Mouse (Mus musculus): ENCODE measurements at regions not wholly inside any gene's neighbourhood (a gene's known extent, or its start where the extent isn't known, plus 50 kb on each side); places are given as distances from the start of the nearest gene placed in this dataset.

DNA sequence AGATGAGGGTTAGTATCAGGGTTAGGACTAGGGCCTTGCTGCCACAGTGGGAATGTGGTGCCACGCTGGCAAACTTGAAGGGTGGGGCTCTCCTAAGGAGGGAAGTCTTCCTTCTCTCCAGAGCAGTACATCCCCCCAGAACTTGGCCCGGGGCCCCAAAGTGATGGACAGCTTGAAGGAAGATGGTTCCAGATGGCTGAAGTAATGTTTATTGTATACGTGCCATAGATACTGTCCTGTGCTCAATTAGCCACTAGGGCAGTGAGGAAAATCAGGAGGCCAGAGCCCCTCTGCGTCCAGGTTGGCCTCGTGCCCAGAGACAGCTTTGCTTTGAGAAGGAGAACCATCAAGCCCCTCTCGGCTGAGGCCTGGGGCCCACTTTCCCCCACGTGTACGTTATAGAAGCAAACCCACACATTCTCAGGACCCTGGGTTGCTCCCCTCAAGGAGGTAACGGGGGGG is 239.0 kb upstream of the Rtl1 start:
- ChIA-PET CTCF (interaction anchor here in 1 of 4 experiments (0.9 kb wide), 1 partner anchor 9 kb away, joined by 3 read pairs; no protein-coding TSS in a partner anchor), POLR2A (interaction anchor here in 1 of 4 experiments (0.7 to 1.1 kb wide), 2 partner anchors 107 to 235 kb away, joined by 3 read pairs; no protein-coding TSS in a partner anchor)

DNA sequence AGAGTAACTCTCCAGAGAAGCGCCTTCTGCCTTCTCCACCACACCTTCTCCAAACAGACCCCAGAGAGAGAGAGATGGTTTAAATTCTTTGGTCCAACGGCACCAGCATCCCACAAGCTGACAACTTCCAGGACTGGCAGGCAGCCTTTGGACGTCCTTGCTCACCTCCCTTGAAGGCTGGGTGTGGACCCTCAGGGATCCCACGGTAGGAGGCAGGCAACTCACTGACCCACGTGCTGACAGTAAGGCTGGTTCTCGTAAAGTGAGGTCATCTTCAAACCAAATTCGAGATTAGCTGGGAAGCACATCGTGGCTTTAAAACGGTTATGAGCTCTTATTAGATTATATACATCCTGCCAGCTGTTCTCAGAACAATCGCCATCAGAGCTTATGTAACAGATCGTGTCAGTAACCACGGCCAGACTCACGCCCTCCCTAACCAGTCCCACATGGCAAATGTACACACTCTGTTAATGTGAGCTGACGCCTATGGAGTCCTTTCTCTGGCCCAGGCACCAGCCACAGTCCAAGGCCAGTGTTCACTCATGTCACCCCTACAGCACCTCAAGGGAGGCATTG is 239.9 kb upstream of the Rtl1 start:
- CTCF ChIA-PET = interaction anchor here in 1 of 4 experiments (0.9 kb wide), 1 partner anchor 10 kb away, joined by 3 read pairs; no protein-coding TSS in a partner anchor
- POLR2A ChIA-PET = no interaction called here

- CTCF ChIA-PET = interaction anchor here in 1 of 4 experiments (0.6 kb wide), 1 partner anchor 38 kb away, joined by 4 read pairs; no protein-coding TSS in a partner anchor
- POLR2A ChIA-PET = interaction anchor here in 2 of 4 experiments (0.5 to 1.1 kb wide), 5 partner anchors 29 to 1252 kb away, joined by 3 read pairs; no protein-coding TSS in a partner anchor
Measured at GRCm38 (mm10) chr12:109844723-109845601, 244.8 kb upstream of the Rtl1 start.

DNA sequence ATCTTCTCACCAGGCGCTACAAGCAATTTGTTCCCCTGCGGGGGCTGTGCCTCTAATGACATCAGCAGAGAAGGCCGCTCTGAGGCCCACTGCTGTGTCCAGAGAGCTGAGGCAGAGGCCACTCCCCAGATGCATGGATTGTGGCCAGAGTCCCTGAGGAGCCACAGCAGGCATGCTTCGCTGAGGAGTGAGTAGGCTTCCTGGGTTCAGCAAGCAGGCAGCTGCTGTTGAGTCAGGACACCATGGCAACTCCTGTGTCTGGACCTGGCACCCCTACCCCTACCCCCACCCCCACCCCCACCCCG is 245.4 kb upstream of the Rtl1 start:
- ChIA-PET CTCF (interaction anchor here in 1 of 4 experiments (0.6 kb wide), 1 partner anchor 23 kb away, joined by 3 read pairs; no protein-coding TSS in a partner anchor), POLR2A (interaction anchor here in 2 of 4 experiments (0.5 to 1.1 kb wide), 3 partner anchors 28 to 437 kb away, joined by 3 read pairs; no protein-coding TSS in a partner anchor)

GRCm38 (mm10) chr12:109856336-109856735 is 256.2 kb upstream of the Rtl1 start:
- CTCF ChIA-PET = no interaction called here
- POLR2A ChIA-PET = no interaction called here

GRCm38 (mm10) chr12:109857705-109858104 is 257.6 kb upstream of the Rtl1 start:
- ChIA-PET CTCF (no interaction called here), POLR2A (no interaction called here)

DNA sequence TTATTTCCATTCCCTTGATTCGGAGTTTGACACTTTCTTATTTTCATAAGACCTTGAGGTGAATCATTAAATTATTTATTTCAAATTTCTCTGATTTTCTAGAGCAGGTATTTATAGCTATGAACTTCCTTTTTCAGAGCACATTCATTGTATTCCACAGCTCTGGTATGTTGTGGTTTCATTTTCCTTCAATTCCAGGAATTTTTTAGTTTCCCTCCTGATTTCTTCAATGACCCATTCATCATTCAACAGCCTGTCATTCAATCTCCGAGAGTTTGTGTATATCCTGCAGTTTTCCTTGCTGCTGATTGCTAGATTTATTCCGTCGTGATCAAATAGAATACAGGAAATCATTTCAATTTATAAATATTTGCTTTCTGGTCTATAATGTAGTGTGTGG is 264.7 kb upstream of the Rtl1 start:
- ChIA-PET CTCF (no interaction called here), POLR2A (no interaction called here)

GRCm38 (mm10) chr12:109871021-109871420 is 270.9 kb upstream of the Rtl1 start:
- CTCF ChIA-PET = interaction anchor here in 1 of 4 experiments (1.1 kb wide), 1 partner anchor 79 kb away, joined by 3 read pairs; no protein-coding TSS in a partner anchor

GRCm38 (mm10) chr12:109874466-109874865 is 274.3 kb upstream of the Rtl1 start:
- POLR2A ChIA-PET = interaction anchor here in 1 of 4 experiments (0.9 to 1.4 kb wide), 2 partner anchors 8 to 11 kb away, joined by 3 to 4 read pairs; no protein-coding TSS in a partner anchor
- CTCF ChIA-PET = no interaction called here

More at GRCm38 (mm10) chr12:109871021-109871420, 270.9 kb upstream of the Rtl1 start:
- POLR2A ChIA-PET = interaction anchor here in 3 of 4 experiments (0.7 to 3.0 kb wide), 13 partner anchors 9 to 80 kb away, joined by 3 to 8 read pairs (median 3); no protein-coding TSS in a partner anchor

GRCm38 (mm10) chr12:109881108-109881507 is 281.0 kb upstream of the Rtl1 start:
- POLR2A ChIA-PET = interaction anchor here in 2 of 4 experiments (0.5 to 1.2 kb wide), 7 partner anchors 10 to 918 kb away, joined by 3 to 4 read pairs (median 3); no protein-coding TSS in a partner anchor

GRCm38 (mm10) chr12:109891206-109891605 is 291.1 kb upstream of the Rtl1 start:
- ChIA-PET POLR2A (interaction anchor here in 2 of 4 experiments (0.9 to 1.3 kb wide), 3 partner anchors 31 to 58 kb away, joined by 3 read pairs; no protein-coding TSS in a partner anchor), CTCF (interaction anchor here in 2 of 4 experiments (0.6 to 0.7 kb wide), 3 partner anchors 67 to 614 kb away, joined by 3 to 6 read pairs (median 5); no protein-coding TSS in a partner anchor)

More at GRCm38 (mm10) chr12:109881108-109881507, 281.0 kb upstream of the Rtl1 start:
- CTCF ChIA-PET = no interaction called here

GRCm38 (mm10) chr12:109892834-109893233 is 292.7 kb upstream of the Rtl1 start:
- ChIA-PET POLR2A (interaction anchor here in 2 of 4 experiments (1.6 to 6.0 kb wide), 3 partner anchors 29 to 58 kb away, joined by 5 to 47 read pairs (median 6); no protein-coding TSS in a partner anchor), CTCF (interaction anchor here in 1 of 4 experiments (0.5 kb wide), 1 partner anchor 171 kb away, joined by 12 read pairs; no protein-coding TSS in a partner anchor)

DNA sequence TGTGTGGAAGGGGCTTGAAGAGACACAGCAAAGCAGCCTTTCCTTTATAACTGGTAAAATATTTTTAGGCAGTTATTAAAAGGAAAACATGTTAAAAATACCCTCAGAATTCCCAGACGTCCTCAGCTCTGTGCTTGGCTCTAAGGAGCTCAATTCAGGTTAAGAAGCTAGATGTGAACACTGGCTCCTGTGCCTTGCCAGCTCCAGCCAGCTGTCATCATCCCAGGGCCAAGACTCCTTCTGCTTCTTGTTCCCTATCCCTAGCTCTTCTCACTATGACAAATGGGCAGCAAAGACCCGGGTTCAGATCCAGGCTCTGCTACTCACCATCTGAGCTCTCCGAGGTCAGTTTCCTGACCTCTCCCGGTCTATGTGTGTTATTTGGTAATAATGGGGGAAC is 293.5 kb upstream of the Rtl1 start:
- POLR2A ChIA-PET = interaction anchor here in 2 of 4 experiments (0.7 to 6.0 kb wide), 7 partner anchors 18 to 385 kb away, joined by 3 to 47 read pairs (median 5); partner anchors contain the start of gene Dio3 (in 1 of the 2)
- CTCF ChIA-PET = interaction anchor here in 2 of 4 experiments (0.6 to 0.7 kb wide), 2 partner anchors 47 to 456 kb away, joined by 4 to 5 read pairs; no protein-coding TSS in a partner anchor

GRCm38 (mm10) chr12:109895389-109895788 is 295.3 kb upstream of the Rtl1 start:
- CTCF ChIA-PET = no interaction called here
- POLR2A ChIA-PET = interaction anchor here in 3 of 4 experiments (0.6 to 6.0 kb wide), 6 partner anchors 10 to 223 kb away, joined by 3 to 47 read pairs (median 4); no protein-coding TSS in a partner anchor

- ChIA-PET POLR2A (interaction anchor here in 2 of 4 experiments (1.8 to 6.0 kb wide), 3 partner anchors 15 to 54 kb away, joined by 10 to 47 read pairs (median 14); no protein-coding TSS in a partner anchor), CTCF (no interaction called here)
Measured at GRCm38 (mm10) chr12:109896397-109896796, 296.3 kb upstream of the Rtl1 start.

DNA sequence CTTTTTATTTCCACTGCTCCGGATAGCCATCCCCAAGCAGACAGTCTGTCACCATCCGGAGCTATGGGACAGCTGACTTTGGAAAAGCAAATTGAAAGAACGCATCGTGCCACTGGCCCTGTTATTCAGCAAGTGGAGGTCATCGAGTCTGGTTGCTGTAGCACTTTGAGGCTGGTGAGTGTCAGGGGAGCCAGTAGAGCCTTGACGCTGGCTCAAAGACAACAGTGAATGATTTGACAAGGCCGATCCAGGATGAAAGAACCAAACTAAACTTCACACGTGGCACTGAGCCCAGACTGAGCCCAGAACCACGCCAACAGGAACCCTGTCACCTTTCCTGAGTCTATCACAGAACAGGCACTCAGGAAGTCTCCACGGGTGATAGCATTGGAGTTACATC is 296.8 kb upstream of the Rtl1 start:
- CTCF ChIA-PET = no interaction called here
- POLR2A ChIA-PET = interaction anchor here in 2 of 4 experiments (0.9 to 6.0 kb wide), 6 partner anchors 15 to 53 kb away, joined by 3 to 47 read pairs (median 10); no protein-coding TSS in a partner anchor

DNA sequence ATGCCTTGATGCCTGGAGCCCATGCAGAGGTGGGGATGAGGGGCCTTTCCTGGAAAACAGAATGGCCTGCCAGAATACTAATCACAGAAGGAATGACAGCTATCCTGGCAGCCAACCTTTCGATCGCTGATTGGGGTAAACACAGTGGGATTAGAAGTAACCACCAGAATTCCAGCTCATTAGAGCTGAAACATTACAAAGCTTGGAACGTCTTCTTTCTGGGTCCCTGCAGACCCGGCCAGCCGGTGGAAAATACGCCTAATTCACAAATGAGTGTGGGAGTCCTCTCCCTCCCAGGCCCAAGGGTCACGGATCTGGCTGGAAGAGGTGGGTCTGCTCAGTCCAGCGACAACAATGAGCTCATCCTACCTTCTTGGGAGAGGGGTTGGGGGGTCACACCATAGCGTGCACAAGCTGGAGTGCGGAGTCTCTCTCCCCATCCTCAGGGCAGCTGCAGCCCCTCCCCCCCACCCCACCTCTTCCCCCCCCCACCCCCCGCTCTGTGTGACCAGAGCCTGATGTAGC is 297.8 kb upstream of the Rtl1 start:
- POLR2A ChIA-PET = interaction anchor here in 2 of 4 experiments (0.8 to 6.0 kb wide), 9 partner anchors 13 to 53 kb away, joined by 3 to 47 read pairs (median 9); no protein-coding TSS in a partner anchor
- CTCF ChIA-PET = interaction anchor here in 1 of 4 experiments (0.5 kb wide), 1 partner anchor 62 kb away, joined by 3 read pairs; no protein-coding TSS in a partner anchor

DNA sequence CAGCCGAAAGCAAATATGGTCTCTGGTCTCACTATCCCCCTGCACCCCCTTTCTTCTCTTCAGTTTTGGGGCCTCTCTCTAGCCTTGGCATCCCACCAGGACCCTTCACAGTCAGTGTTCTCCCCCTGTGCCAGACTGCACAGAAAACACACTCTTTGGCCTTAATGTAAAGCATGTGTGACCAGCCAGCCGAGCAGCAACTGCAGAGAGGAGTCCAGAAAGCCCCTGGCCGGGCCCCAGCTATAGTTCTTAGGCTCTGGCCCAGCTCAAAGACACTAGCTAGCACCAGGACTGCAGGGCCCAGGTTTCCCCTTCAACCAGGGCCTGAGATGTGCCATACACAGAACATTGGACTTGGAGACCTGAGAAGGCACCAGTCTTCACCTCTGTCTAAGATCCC is 299.3 kb upstream of the Rtl1 start:
- POLR2A ChIA-PET = interaction anchor here in 2 of 4 experiments (0.9 to 2.5 kb wide), 6 partner anchors 12 to 51 kb away, joined by 3 to 18 read pairs (median 6); no protein-coding TSS in a partner anchor
- CTCF ChIA-PET = no interaction called here

Measured in embryonic stem cell, embryonic (primary cell).